Mouse (Mus musculus) hindlimb bud, embryonic 11.5 days (tissue): ENCODE results near the gene Slc6a14.

Source experiments
- DNase-seq: peaks from one replicate; pipeline ENCODE4 v3.0.0-alpha.2; 2012; ENCODE audit warnings: low read depth, low spot score; ENCODE audit errors: extremely low spot score

The Slc6a14 gene

DNA sequence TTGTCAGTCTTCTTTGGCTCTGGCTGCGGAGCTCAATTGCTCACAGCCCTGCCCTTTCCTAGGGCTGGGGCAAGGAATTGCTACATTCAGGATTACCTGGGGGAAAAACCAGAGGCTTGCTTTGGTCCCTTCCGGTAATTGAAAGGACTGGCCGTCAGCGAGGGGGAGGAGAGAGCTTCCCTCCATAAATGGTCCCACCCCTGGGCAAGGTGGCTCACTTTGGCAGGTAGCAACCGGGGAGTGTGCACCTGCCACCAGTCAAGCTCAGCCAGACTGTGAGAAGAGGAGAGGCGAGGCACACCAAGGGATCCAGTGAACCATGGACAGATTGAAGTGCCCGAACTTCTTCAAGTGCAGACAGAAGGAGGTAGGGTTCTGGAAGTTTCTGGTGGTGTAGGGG, at the start of gene Slc6a14:
Slc6a14 (plus strand) TSS at position 68 of the 400 bp plus-strand sequence.
- DNase-seq: no peak

DNA sequence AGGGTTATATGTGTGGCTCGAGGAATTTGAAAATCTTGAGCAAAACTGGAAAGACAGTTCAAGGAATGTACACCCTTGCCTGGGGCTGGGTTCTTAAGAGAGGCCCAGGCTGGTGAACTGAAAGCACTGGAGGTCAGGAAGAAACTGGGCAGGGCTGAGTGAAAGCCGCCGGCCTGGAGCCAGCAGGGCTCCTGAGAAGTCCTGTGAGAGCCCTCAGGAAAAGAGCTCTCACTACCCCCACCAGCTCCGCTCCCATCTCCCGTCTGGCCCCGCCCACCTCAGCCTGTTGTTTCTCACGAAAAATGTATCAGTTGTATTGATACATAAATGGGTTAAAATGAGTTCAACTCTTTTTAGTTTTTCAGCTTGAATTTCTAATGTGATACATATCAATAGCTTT, 43.8 kb upstream of the Slc6a14 start:
- DNase-seq: no peak

DNA sequence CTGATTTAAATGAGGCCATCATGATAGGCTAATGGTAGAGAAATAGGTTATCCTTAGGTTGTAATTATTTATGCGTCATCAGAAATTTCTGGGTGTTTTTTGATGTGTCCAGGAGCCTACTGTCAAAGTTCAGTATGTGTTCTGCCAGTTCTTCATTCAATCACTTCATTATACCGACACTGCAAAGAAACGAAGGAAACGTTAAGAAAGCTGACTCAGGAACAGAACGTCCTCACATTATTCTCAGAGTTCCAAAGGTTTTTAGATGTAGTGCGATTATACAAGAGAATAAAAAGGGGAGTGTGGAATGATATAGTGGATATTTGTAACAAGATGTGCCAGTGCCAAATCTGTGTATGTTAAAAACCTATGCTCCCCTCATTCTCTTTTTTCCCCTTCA, 19.5 kb upstream of the Slc6a14 start:
- DNase-seq: no peak

DNA sequence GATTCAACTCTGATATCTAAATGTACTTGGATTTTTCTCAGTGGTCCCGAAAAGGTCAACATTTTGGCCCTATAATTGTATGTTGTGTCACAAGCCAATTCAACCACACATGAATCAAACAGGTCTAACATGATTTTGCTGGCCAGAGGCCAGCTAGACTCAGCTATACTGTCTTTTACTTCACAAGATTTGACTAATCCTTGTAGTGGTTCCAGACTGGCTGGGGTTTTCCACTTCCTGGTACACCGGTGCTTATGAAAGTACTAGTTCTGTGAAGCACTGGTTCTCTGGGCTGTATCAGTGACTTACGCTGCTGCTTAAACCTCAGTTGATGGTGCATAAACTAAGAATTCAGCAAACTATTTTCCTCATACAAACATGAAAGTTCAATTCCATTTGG, 19.0 kb upstream of the Slc6a14 start:
- DNase-seq: no peak

DNA sequence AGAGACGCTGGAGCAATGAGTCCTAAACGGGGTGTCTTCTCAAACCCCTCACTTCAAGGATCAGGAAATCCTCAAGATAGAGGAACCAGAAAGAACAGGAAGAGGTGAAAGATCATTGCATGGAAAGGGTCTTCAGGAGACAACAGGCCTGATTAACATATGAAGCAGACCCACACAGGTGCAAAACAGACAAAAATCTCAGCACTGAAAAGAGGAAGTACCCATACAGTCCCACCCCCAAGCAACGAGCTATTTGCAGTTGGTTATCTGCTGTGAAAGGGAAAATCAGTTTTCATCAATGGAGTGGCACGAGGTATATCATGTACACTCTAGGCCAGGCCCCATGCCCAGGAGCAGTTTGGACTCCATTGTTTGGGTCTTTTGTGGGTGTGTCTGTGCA, 13.1 kb upstream of the Slc6a14 start:
- no peak for DNase-seq

DNA sequence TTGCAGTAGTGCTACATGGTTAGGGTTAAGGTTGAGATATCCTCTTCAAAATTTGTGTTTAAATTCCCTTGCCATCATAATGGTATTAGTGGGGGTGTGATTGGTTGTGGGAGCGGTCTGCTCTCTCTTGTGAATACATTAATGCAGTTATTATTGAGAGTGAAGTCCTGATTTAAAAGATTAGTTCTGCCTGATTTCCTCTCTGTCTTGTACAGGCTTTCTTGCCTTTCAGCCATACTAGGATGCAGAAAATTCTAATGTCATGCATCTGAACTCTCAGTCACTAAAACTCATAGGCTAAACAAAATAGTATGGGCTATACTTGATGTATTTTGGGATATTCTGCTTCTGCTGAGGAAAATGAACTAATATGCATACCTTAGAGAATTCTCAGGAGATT, 10.2 kb upstream of the Slc6a14 start:
- no peak for DNase-seq

DNA sequence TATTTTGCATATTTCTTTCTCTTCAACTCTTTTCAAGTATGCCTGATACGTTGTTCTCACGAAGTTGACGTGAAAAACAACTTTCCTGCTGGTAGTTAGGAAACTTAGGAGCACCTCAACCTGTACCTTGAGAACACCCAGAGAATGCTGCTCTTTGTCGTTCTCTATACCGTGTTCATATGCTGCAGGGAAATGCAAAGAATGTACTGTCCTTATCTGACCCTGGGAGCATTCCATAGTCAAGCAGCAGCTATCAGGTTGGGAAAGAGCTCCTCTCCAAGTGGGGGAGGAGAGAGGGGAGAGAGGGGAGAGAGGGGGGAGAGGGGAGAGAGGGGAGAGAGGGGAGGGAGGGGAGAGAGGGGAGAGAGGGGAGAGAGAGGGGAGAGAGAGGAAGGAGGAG, 597 bp downstream of the Slc6a14 start:
- no peak for DNase-seq

DNA sequence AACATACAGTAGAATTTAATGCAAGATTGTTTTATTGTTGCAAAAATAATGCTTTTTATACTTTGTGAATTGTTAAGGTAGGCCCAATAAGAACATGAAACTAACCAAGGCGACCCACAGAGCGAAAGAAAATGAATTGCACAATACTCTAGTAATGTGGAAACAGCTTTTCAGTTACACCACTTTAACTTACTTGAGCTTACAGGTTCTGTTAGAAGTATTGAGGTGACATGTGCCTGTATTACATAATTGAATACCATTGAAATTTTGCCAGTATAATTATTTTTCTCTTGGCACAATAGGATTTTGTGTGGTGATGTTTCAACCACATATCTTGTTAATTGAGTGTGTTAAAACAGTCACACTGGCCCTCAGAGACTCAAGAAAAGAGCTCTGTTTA, 2.2 kb downstream of the Slc6a14 start:
- DNase-seq: no peak

DNA sequence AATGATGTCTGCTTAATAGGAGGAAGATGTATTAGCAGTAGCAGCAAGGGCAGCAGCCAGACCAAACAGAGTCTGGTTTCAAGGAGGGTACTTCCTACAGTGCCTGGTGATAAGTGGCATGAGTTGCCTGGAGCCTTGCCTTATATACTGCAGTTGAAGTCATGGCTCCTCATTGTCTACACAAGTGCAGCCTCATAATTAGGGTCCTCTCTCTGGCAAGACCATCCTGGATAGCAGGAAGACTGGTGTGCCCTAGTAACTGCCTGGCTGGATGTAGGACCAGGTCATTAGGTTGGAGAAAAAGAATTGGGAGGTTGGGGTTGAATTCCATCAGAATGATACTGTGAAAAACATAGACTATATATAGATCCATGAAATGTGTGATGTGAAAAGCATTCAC, 30.3 kb downstream of the Slc6a14 start, which contains the start of gene Gm28269:
Gm28269 (minus strand) TSS at position 101 of the 400 bp plus-strand sequence.
- DNase-seq: no peak
